Mouse (Mus musculus): Measurements from ENCODE around the gene Ttll3. TPM values are rescaled to one million over a fixed set of nuclear protein-coding genes. Genes with fewer than 3 reads are reported as not detected.

Gene Ttll3
- polyA plus RNA-seq, 1 experiment = 52.2 TPM

DNA sequence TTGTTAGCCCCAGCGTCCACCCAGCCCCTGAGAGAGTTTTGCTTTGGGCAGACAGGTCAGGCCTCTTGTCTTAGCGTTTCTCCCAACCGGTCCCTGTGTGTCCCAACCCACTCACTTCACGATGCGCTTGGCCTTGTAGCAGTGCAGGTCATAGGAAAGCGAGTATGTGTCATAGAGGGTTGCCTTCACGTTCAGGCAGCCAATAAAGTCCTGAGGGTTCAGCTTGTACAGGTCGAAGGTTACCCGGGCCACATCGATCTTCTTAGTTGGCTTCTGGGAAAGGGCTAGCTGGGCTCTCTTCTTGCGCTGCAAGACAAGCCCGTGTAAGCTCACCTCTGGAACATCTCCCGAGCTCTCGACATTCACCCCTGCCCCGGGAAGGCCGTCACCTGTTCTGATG is 38.9 kb downstream of the Ttll3 start:
- Histone ChIP-seq H3K4me1 (ENCODE audit: control insufficient read depth, insufficient read depth, low read length) (no peaks in the 10 kb centered on the region), H3K27ac (ENCODE audit: insufficient read depth, low read length) (no peak overlapping the region), H3K27me3 (ENCODE audit: control insufficient read depth, insufficient read depth, low read length) (no peaks in the 10 kb centered on the region), H3K4me3 (replicated peaks; ENCODE audit: insufficient read depth, low read depth, low read length) (no peak overlapping the region)
- DNase-seq = no peak
- TF ChIP-seq CTCF (IDR thresholded peaks at IDR 0.05; ENCODE audit: borderline replicate concordance, insufficient read depth, low read depth, low read length) (no peak), POLR2A (IDR thresholded peaks at IDR 0.05; ENCODE audit: borderline replicate concordance, insufficient read depth, low read length) (no peak)
- 94% methylated on average over 16 of the region's 16 CpGs for WGBS

DNA sequence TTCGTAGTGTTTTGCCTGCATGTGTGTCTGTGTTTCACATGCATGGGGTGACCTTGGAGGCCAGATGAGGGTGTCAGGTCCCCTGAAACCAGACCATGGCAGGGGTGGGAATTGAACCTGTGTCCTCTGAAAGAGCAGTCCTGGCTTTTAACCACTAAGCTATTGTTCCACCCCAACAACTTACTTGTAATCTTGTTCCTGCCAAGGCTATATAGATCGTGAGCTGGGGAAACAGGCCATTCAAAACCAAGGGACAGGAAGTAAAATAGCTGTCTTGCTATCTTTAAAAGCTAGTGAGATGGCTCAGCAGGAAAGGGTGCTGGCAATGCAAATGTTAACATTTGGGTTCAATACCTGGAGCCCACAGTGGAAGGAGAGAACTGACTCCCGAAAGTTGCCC is 40.9 kb downstream of the Ttll3 start:
- Histone ChIP-seq H3K27ac (ENCODE audit: insufficient read depth, low read length) (no peak overlapping the region), H3K27me3 (ENCODE audit: control insufficient read depth, insufficient read depth, low read length) (no peaks in the 10 kb centered on the region), H3K4me3 (replicated peaks; ENCODE audit: insufficient read depth, low read depth, low read length) (no peak overlapping the region), H3K4me1 (ENCODE audit: control insufficient read depth, insufficient read depth, low read length) (no peaks in the 10 kb centered on the region)
- TF ChIP-seq POLR2A (IDR thresholded peaks at IDR 0.05; ENCODE audit: borderline replicate concordance, insufficient read depth, low read length) (no peak), CTCF (IDR thresholded peaks at IDR 0.05; ENCODE audit: borderline replicate concordance, insufficient read depth, low read depth, low read length) (no peak)
- no peak for DNase-seq
- WGBS = 73% methylated on average over 3 of the region's 3 CpGs

DNA sequence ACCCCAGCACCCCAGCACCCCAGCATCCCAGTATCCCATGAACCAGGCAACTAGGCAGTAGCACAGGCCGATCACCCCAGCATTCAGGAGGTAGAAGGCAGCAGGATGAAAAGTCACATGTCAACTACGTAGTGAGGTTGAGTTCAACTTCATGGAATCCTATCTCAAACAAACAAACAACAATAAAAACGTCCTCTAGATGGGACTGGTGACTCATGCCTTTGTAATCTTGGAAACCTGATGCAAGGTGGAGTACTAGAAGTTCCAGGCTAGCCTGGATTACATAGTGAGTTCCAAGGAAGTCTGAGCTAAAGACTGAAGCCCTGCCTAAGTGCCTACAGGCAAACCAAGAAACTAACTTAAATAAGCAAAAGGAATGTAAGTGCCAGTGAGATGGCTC is 41.8 kb downstream of the Ttll3 start:
- H3K27me3 ChIP-seq (ENCODE audit: control insufficient read depth, insufficient read depth, low read length) = no peaks in the 10 kb centered on the region
- TF ChIP-seq POLR2A (IDR thresholded peaks at IDR 0.05; ENCODE audit: borderline replicate concordance, insufficient read depth, low read length) (no peak), CTCF (IDR thresholded peaks at IDR 0.05; ENCODE audit: borderline replicate concordance, insufficient read depth, low read depth, low read length) (no peak)
- no peaks in the 10 kb centered on the region for H3K4me1 ChIP-seq (ENCODE audit: control insufficient read depth, insufficient read depth, low read length)
- H3K27ac ChIP-seq (ENCODE audit: insufficient read depth, low read length) = no peak overlapping the region
- H3K4me3 ChIP-seq (replicated peaks; ENCODE audit: insufficient read depth, low read depth, low read length) = no peak overlapping the region
- WGBS = 62% methylated on average over 3 of the region's 3 CpGs
- DNase-seq = no peak

DNA sequence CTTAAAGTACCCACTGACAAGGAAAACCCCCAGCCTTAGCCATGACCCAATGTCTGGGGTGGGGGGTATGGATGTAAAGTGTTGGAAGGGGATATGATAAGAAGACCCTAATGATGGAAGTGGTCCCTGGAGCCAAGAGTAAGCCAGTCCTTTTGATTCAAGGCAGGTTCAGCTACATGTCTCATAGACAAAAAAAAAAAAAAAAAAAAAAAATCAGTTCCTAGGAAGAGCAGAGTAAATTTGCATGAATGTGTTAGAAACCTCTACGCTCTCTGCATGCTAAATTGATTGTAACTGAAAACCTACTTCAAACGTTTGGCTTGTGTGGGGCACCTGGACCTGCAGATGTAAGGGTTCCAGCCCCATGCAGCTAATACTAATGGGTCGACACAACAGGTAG is 42.7 kb downstream of the Ttll3 start:
- no peak for DNase-seq
- WGBS = 62% methylated on average over 3 of the region's 3 CpGs
- no peaks in the 10 kb centered on the region for H3K27me3 ChIP-seq (ENCODE audit: control insufficient read depth, insufficient read depth, low read length)
- no peaks in the 10 kb centered on the region for H3K4me1 ChIP-seq (ENCODE audit: control insufficient read depth, insufficient read depth, low read length)
- H3K27ac ChIP-seq (ENCODE audit: insufficient read depth, low read length) = no peak overlapping the region
- no peak overlapping the region for H3K4me3 ChIP-seq (replicated peaks; ENCODE audit: insufficient read depth, low read depth, low read length)
- TF ChIP-seq CTCF (IDR thresholded peaks at IDR 0.05; ENCODE audit: borderline replicate concordance, insufficient read depth, low read depth, low read length) (no peak), POLR2A (IDR thresholded peaks at IDR 0.05; ENCODE audit: borderline replicate concordance, insufficient read depth, low read length) (no peak)

DNA sequence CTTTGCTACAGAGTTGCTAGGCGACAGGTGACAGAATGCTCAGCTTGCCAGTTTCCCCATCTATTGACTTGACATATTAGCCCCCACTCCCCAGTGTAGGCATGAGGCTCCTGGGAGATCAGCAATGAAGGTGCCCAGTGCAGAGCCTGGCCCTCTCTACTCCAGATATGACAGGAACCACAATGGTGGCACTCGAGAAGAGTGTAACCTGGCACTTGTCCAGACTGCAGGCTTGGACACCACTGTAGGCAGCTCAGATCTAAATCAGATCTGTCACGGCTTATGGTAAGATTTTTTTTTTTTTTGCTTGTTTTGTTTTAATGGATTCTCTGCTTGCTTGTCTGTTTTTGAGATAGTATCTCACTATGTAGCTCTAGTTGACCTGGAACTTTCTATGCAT is 44.6 kb downstream of the Ttll3 start:
- DNase-seq = no peak
- no peaks in the 10 kb centered on the region for H3K4me1 ChIP-seq (ENCODE audit: control insufficient read depth, insufficient read depth, low read length)
- H3K27ac ChIP-seq (ENCODE audit: insufficient read depth, low read length) = no peak overlapping the region
- TF ChIP-seq CTCF (IDR thresholded peaks at IDR 0.05; ENCODE audit: borderline replicate concordance, insufficient read depth, low read depth, low read length) = no peak
- no peak for TF ChIP-seq POLR2A (IDR thresholded peaks at IDR 0.05; ENCODE audit: borderline replicate concordance, insufficient read depth, low read length)
- WGBS = 41% methylated on average over 3 of the region's 3 CpGs
- H3K27me3 ChIP-seq (ENCODE audit: control insufficient read depth, insufficient read depth, low read length) = no peaks in the 10 kb centered on the region
- no peak overlapping the region for H3K4me3 ChIP-seq (replicated peaks; ENCODE audit: insufficient read depth, low read depth, low read length)

DNA sequence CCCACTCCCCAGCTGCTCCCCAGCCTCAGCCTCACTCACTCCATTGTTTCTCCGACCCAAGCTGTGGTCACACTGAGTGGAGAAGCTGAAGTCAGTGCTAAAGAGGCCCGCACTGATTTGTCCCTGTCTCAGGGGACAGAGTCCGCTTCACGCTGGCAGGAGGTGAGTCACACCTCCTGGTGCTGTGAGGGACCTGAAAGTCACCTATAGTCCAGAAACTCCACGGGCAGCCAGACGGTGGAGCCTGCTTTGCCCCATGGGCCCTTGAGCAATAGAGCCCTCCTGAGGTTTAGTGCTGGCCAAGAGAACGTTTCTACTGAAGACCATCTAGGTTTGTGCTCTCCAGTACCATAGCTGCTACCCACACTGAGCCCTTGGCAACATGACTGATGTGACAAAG is 45.6 kb downstream of the Ttll3 start:
- no peak overlapping the region for H3K4me3 ChIP-seq (replicated peaks; ENCODE audit: insufficient read depth, low read depth, low read length)
- DNase-seq = no peak
- H3K27me3 ChIP-seq (ENCODE audit: control insufficient read depth, insufficient read depth, low read length) = no peaks in the 10 kb centered on the region
- H3K4me1 ChIP-seq (ENCODE audit: control insufficient read depth, insufficient read depth, low read length) = no peaks in the 10 kb centered on the region
- 68% methylated on average over 7 of the region's 7 CpGs for WGBS
- no peak overlapping the region for H3K27ac ChIP-seq (ENCODE audit: insufficient read depth, low read length)
- no peak for TF ChIP-seq CTCF (IDR thresholded peaks at IDR 0.05; ENCODE audit: borderline replicate concordance, insufficient read depth, low read depth, low read length)
- TF ChIP-seq POLR2A (IDR thresholded peaks at IDR 0.05; ENCODE audit: borderline replicate concordance, insufficient read depth, low read length) = no peak

DNA sequence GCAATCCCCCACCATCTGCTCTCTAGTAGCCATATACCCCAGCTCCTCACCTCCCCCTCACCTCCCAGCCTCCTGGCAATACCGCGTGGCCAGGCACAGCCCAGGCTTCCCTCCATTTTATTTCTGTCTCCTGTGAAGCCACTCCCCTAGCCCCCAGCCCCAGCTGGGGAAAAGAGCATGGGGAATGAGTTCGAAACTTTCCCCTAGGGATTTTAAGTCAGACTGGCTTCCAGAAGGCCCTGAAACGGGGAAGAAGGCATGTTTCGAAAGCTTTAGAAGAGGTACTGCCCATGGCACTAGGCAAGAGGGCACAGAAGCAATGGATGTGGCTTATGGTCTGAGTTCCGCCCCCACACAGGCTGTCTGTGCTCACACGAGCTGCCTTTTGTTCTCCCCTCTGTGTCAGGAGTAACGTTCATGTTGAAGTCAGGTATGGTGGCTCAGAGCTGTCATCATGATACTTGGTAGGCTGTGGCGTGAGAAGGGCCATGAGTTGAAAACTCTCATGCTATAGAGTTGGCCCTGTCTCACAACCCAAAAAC is 46.7 kb downstream of the Ttll3 start, which contains the start of gene Cidec:
Gene Cidec (minus strand): TSS at position 97 of the 542 bp plus-strand sequence.
- DNase-seq = no peak
- no peak for TF ChIP-seq POLR2A (IDR thresholded peaks at IDR 0.05; ENCODE audit: borderline replicate concordance, insufficient read depth, low read length)
- no peak for TF ChIP-seq CTCF (IDR thresholded peaks at IDR 0.05; ENCODE audit: borderline replicate concordance, insufficient read depth, low read depth, low read length)
- H3K27ac ChIP-seq (ENCODE audit: insufficient read depth, low read length) = no peak within 1 kb of the TSS
- no peak within 1 kb of the TSS for H3K4me3 ChIP-seq (replicated peaks; ENCODE audit: insufficient read depth, low read depth, low read length)
- no peaks in the 10 kb centered on the region for H3K4me1 ChIP-seq (ENCODE audit: control insufficient read depth, insufficient read depth, low read length)
- 71% methylated on average over 9 of the region's 9 CpGs for WGBS
- no peaks in the 10 kb centered on the region for H3K27me3 ChIP-seq (ENCODE audit: control insufficient read depth, insufficient read depth, low read length)

DNA sequence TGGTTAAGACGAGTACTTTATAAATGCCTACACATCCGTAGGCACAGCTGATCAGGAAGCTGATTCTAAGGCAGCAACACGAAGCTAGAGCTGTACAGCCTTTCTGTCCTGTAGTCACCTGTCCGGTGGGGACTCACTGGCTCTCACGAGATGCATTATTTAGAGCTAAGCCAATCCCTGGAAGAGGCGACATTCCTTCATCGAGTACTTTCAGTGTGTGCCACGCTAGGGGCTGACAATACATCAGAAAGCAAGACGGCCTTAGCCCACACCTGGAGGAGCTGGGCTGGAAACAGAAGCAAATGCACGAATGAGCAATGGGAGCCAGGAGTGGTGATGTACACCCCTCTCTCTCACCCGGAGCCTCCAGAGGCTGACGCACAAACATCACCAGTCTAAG is 48.1 kb downstream of the Ttll3 start:
- H3K27ac ChIP-seq (ENCODE audit: insufficient read depth, low read length) = no peak overlapping the region
- H3K4me3 ChIP-seq (replicated peaks; ENCODE audit: insufficient read depth, low read depth, low read length) = no peak overlapping the region
- H3K27me3 ChIP-seq (ENCODE audit: control insufficient read depth, insufficient read depth, low read length) = no peaks in the 10 kb centered on the region
- WGBS = 72% methylated on average over 12 of the region's 12 CpGs
- H3K4me1 ChIP-seq (ENCODE audit: control insufficient read depth, insufficient read depth, low read length) = no peaks in the 10 kb centered on the region
- TF ChIP-seq POLR2A (IDR thresholded peaks at IDR 0.05; ENCODE audit: borderline replicate concordance, insufficient read depth, low read length) = no peak
- TF ChIP-seq CTCF (IDR thresholded peaks at IDR 0.05; ENCODE audit: borderline replicate concordance, insufficient read depth, low read depth, low read length) = no peak
- DNase-seq = no peak
